Mouse (Mus musculus) A20 (cell line): ENCODE data around the gene Ehbp1.

Experiments used
- DNase-seq: peaks from one replicate; pipeline ENCODE4 v3.0.0-alpha.2; 2011; ENCODE audit warnings: low read depth, low spot score

The Ehbp1 gene

DNA sequence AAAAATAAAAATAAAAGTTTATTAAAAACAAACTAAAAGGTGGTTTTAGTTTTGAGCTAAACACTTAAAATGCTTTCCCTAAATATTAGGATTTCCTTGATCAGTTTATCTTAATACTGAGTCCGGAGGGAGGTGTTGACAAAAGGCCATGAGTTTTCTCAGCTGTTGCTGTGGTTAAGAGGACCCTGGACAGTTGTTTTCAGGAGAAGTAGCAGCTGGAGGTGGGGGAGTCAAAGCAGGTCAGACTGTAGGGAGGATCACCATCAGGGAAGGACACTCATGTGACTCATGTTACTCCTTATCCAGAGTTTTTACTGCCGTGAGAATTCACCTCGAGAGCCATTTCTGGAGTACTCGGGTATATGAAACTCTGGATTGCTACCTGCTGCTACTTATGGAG lies 280.4 kb downstream of the Ehbp1 start:
- DNase-seq, result no peak

DNA sequence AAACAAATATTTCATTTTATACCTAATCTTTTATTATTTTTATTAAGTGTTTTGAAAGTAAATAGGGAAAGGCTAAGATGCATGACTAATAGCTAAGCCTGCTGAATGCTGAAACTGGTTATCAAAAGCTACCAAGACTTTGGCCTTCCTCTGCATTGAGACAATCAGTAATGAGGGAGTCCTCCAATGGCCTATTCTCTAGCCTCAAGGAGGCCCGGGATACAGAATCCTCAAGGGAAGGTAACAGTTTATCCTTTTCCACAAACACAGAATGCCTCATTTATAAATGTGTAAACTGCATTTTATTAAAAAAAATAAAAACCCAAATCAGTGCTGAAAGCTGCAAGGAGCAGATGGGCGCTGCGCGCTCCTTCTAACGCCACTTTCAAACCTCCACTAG lies 284.6 kb downstream of the Ehbp1 start:
- no peak for DNase-seq

DNA sequence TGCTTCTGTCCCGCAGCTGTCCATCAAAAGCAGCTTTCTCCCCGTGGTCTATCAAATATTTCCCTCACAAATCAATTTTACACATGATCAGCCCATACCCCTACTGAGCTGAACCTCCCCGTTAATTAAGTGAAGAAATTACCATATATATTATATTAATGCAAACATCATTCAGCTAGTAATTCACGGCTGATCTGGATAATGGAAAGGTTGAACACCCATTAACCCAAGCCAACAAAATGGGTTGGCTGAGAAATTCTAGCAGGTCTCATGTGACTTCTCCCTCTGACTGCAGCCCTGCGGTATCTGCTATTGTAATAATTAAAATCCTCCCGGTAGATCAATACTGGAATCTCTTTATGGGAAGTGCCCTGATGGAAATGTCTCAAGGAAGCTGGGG lies 286.2 kb downstream of the Ehbp1 start:
- DNase-seq, result no peak

DNA sequence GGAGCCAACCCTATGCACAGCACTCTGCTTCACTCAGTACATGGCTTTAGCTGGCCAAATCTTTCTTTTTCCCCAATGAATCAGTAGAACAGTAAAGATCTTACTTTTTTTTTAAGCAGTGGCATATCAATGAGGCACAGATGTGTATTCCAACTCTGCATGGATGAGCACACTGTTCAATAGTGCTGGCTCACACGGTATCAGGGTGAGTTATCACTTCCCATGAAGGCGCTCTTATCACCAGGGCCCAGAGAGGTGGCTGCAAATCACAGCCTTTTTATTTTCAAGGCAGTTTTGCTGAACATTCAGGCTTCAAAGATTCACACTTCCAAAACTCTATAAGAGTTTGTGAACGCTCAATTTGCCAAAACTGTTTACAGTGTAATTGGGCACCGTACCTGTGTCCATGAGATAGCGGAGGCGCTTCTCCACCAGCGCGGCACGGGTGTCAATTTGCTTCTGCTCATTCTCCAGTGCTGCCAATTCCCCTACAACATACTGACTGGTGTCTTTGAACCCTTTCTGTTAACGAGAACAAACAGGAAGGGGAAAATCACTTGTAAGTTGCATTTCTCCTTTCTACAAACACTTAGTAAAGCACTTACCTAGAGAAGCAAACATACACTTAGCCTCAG lies 288.9 kb downstream of the Ehbp1 start:
- DNase-seq, result peak; percentile 19

DNA sequence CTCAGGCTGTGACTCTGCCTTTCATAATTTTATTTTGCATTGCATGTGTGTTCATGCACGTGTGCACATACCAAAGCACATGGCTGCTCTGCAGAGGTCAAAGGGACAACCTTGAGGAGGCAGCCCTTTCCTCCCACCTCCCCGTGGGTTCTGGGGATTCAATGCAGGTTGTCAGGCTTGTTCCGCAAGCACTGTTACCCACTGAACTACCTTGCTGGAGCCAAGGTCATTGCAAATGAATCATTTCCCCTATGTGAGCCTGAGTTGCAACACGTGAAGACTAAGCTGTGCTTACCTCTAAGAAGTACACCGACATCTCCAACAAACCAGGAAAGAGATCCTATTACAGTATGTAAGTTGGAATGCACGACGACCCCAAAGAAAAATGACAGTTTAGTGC lies 291.2 kb downstream of the Ehbp1 start:
- no peak for DNase-seq

DNA sequence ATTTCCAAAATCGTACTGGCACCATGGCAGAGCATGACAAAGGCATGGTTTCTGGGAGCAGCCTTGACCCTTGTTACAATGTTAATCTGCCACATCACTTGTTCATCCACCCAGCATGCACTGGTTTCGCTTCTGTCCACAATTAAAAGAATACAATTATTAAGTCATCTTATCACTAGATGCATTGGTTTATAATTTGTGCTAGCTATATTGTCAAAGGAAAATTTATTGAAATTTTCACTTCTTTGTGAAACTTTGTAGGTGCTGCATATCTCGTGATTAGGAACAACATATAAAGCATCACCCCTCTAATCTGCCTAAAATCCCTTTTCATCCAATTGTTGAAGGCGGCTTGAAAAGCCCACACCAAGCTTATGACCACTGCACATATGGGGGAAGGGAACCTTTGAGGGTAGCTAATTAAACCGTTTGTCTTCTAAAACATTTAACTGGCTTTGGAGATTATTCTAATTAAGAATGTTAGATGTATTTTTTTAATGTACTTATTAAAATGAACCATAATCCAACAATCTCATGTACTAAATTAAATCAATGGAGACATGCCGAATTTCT lies 302.2 kb downstream of the Ehbp1 start:
- no peak for DNase-seq

DNA sequence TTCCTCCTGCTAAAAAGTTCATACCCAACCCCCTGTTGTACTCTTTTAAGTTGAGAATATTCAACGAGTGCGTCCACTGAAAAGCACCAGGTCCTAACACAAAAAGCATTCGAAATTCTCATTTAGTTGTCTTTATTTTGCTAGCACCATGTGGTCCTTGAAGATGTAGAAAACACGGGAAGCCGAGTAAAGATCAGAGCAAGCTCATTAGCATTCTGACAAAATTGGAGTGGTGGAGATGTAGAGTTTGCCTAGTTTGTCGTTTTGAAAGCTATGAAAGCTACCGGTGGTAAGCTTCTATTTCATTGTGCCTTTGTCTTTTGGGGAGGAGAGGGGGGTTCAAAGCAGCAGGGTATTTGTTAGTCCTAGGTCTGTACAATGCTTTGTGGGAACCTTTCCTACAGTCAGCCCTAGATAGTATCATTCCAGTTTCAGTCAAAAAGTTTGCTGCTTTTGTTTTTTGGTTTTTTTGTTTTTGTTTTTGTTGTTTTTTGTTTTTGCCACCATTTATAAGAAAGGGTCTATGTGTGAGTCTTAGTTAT lies 307.5 kb downstream of the Ehbp1 start:
- DNase-seq, result no peak

DNA sequence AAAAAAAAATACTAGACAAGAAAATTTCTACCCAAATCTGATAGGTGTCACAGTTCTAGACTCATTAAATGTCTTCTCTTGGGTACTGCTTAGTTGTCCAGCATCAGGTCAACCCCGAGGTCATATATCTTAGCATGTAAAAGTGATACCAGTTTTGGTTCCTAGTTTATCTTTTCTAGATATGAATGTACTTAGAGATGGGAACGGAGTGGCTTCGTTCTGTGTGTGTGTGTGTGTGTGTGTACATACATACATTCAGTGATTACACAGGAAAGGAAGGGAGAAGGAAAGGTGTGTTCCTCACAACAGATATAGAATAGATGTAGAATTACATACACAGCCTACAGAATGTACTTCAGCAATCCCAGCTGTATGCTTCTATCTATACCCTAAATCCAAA lies 308.5 kb downstream of the Ehbp1 start:
- DNase-seq, result no peak

DNA sequence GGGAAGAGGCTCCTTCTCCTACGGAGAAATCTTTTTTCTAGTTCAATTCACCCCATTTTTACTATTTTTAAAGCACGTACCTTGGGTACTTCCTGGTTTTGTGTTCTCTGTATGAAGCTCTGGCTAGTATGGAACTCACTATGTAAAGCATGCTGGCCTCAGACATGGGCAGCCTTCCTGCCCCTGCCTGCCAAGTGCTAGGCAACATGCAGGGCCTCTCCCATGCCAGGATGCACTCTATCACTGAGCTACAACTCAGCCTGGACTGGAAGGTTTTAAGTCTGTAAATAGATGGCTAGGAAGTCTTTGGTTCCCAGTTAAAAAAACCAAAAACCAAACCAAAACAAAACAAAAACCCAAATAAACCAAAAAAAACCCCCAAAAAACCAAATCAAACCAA lies 321.5 kb downstream of the Ehbp1 start:
- DNase-seq, result no peak

DNA sequence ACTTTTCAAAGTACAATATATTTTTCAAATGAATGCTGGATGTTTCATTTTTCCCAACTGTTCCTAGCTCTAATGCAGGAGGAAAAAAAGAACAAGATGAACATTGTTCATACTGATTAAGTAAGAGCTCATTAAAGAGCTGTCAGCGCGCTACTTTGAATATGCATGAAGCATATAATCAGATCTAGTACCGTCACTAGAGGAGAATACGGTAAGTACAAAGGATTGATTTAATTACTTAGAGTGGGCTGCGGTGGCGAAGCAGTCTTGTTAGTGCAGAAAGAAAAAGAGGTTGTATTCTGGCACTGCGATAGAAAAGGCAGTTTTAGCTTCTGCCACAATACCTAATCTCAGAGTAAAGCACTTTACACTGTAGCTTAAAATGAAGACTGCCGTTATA lies 324.6 kb downstream of the Ehbp1 start:
- no peak for DNase-seq

DNA sequence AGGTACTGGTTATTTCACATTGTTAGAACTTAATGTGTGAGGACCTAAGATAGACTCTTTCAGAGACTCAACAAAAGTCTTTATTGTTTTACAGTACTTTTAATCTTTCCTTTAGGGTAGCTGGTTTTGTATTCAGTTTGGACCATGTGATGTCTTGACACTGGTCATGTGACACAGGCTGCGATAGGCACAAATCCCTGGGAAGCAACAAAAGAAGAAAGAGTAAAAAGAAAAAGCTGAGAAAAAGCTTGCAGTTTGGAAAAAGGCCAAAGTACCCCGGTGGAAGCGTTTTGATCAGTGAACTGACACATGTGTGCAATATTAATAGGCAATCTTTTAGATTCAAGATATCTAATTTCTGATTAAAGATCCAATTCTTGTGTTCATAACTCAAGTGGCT lies 325.8 kb downstream of the Ehbp1 start:
- DNase-seq, result no peak

DNA sequence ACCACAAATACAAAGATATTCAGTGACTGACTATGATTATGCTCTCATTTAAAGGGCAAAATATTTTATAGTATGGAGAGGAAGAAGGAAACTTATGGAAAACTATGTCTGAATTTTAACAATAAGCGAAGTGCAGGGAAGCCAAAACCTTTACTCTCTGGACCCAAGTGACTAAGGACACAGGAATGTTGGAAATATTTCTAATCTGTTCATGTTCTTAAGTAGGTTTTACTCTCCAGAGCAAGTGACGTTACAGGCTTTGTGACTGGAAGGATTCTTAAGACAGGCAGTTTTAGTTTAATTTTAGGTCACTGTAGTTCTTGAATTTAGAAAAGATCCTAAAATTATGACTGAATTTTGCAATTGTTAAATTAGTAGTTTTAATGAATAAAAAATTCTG lies 333.3 kb downstream of the Ehbp1 start:
- DNase-seq, result no peak

DNA sequence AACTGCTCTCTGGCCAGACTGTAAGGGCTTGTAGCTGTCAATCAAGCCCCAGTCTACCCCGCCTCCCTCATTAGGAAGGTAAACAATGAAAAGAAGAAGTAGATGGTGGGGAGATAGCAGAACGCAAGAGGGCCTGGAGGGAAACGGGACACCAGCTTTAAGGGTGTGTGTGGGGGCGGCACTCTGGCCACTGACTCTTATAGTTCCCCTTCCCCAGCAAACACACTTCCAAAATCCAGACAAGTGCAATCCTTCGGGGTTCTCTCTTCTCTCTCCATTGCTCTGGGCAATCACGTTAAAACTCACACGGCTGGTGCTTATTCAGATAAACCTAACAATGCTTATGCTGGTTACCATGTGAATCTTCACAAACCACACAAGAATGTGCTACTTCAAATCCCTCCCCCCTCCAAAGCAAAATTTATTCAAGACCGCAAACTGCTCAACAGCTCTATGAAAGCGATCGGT lies 333.9 kb downstream of the Ehbp1 start:
- DNase-seq, result peak; percentile 70

DNA sequence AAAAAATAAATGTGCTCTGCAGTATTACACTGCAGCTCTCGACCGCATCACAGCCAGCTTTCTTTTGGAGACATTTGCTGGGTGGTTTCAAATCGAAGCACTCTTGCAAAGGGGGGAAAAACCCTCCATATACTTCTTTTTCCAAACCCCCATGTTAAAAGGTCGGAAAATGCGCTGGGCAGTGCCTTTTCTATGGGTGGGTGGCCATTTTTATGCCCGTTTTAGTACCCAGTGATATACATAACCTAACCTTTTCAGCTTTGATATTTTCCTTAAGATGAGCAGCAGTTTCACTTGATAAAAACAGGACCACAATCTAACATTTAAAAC lies 334.3 kb downstream of the Ehbp1 start:
- DNase-seq, result no peak

DNA sequence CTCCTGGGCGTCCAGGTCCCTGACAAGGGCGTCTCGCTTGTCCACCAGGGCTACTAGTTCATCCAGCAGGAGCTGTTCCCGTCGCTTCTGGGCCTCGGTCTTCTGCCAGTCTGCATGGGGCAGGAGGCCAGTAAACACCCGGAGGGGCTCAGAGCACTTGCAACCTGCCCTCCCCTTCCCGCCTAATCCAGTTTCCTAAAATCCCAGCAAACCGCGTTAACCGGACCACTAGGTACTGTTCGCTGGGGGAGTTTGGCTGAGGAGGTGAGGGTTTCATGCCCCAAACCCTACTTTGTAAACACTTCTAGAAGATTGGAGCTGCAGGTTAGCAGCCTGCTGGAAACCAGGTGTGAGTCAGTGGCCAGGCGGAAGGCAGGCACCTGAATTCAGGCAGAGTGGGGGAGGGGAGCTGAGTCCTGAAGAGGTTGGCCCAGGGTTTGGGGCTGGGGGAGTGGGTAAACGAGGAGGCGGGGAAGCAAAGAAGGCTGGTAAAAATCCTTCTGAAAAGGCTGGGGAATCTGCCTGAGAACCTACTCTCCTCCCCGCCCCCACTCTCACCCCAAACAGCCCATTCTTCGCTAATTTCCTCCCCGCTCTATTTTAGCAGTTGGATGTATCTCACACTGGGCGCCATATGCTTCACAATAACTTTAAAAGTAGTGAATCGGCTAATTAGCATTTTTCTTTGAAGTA lies 334.9 kb downstream of the Ehbp1 start:
- DNase-seq, result no peak

DNA sequence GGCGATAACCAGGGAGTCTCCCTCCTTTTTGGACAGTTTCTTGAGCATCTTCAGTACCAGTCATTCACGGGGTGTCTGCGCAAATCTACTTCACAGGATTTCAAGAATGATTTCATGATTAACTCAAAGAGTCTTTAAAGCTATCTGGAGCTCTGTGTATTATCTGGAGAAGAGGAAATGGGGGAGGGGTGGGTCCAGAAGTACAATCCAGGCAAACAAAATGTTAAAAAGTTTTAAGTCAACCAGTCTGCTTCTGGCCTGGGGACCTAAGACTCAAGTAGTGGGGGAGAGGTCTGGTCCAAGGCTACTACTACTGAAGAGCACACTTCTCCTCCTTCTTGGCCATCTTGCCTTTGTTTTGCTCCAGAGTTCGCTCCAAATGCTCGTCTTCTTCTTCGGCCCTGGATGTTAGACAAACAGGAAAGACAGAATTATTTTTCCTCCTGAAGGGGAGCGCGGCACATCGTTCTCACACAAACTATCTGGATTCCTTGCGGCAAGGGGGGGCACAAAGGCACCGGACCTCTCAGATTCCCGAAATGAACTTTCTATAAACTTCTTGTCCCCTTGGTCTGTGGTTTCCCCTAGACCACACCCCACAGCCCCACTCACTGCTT lies 335.5 kb downstream of the Ehbp1 start:
- no peak for DNase-seq

DNA sequence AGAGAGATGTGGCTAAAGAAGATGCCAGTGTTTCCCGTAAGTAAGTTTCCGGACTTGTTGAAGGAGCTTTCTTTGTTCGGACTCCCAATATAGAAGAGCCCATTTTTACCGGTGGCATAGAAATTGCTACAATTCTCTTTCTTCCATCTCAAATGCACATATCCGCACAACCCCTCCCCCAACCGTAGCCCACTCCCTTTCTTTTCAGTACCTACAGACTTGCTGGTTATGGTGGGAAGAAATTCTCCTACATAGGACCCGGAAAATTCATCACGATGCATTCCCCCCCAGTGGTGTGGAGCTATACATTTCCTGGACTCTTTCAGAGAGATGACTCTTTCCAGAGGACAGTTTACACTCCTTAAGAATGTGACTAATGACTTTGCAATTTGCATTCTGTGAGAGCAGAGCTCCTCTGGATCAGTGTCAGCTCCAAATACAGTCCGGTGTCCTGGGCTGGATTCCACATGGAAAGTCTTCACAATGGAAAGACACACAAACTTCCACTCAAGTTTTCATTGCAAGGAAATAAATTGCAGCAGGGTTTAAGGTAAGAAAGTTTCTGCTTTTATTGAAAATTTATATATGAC lies 336.7 kb downstream of the Ehbp1 start:
- no peak for DNase-seq

DNA sequence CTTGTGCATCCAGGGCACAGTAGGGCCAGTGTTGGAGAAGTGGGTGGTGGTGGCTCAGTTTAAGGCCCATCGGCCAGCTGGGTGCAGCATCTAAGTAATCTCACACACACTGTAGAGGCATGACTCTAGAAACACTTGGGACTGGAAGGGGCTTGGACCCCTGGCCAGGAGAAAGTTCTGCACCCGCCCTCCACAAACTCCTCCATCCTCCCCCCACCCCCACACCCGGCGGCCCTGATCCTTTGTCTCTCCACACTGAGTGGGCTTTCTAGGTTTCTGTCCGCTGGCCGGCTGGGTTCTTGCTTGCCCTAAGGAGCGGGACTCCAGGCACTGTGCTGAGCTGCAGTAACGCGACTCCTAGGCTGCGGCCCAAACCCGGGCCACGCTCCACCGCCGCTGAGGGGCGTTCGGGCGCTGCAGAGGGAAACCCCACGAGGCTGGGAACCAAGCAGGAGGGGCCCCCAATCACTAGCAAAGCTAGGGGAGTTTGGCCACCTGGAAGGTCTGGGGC lies 337.7 kb downstream of the Ehbp1 start:
- DNase-seq, result no peak

DNA sequence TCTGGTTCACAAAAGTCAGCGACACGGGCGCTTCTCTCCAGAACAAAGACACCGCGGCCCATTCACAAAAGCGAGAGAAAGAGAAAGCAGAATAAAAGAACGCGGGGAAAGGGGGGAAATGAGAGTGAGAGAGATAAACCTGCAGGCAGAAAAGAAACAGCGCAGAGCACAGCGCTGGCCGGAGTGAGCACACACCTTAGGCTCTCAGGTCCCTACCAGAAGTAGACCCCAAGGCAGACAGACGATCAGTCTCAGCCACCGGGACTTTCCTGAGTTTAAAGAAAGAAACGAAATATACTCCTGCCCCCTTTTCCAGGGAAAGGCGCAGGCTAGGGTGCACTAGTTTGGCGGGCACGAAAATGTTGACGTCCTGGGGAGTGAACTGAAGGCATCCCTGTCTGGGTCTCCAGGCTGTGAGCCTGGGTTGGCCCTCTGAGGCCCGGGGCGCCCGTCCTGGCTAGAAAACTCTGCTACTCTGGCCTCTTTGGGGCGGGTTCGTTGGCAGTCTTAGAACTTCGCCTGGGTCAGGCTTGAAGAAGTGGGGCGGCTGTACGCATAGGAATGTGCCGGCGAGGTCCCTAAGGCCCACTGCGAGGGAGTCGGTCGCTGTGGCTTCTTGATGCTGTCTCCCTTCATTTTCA lies 338.6 kb downstream of the Ehbp1 start:
- no peak for DNase-seq

DNA sequence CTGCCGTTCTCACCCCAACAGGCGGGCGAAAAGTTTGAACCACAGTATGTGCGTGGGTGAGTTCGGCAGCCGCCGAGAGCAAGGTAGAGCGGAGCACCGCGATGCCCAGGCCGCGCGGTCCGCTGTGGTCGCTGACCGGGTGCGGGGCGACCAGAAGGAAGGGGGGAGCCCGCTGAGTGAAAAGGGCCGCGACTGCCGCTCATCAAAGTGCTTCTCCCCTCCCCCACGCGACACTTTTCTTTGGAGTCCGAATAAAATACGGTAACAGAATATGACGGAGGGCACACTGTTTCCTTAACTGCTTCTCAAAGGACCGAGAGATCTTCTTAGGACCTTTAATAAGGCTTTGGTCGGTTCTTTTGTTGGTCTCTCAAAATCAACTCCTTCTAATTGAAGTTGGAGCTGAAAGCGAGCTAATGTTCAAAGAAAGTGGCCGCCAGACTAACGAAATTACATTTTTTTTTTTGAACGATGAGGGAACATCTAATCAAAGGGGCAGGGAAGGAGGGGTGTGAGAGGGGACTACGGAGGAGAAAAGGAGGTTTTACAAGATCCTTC lies 339.2 kb downstream of the Ehbp1 start, which contains the start of gene Otx1:
Gene Otx1 (minus strand): TSS at position 115 of the 558 bp plus-strand sequence.
- DNase-seq, result no peak
